3 mouse cellular contexts compared by ENCODE assay signal in the genomic region with DNA sequence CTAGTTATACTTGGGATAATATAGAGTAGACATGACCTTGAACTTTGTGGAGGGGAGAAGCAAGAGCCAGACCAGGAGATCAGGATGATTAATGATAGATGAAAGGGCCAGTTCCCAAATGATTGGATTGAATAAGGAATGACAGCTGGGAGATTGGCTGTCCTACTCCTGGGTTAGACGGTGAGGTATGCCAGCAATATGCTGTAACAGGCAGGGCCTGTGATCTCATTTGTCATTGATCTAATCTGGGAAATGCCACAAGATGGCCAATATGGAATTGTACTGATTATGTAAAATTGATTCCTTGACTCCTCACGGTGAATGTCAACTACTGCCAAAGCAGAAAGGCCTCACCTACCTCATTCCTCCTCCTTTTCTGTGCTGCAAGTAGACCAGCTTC.
DNase-seq lines count a peak whose midpoint lies in the region; TF ChIP-seq lines count a peak whose summit lies in the region.
"Not testable (repeated sequence)": the region's sequence is repeated elsewhere in the genome, so short reads cannot be mapped to it uniquely, and the experiment has no call there.

No protein-coding gene starts in this region.

- peak; percentile 2 for DNase-seq in adipocyte (ENCODE audit: low spot score)
- peak; percentile 84 for DNase-seq in heart, adult 11 months

- peaks cover 35% of the 10 kb centered on the region for H3K36me3 ChIP-seq in E14TG2a.4 (ENCODE audit: insufficient read depth, low read length)

- TF ChIP-seq CTCF in E14TG2a.4 (conservative IDR thresholded peaks at IDR 0.05; ENCODE audit: low read length) = not testable (repeated sequence)

- H3K9me3 ChIP-seq in E14TG2a.4 (ENCODE audit: low read length) = not testable (repeated sequence)

- H3K27me3 ChIP-seq in E14TG2a.4 (ENCODE audit: insufficient read depth, low read length) = not testable (repeated sequence)

- H3K4me3 ChIP-seq in E14TG2a.4 (replicated peaks; ENCODE audit: low read length) = 0 out of 2 replicates have a peak overlapping the region, but pooled peaks have one; percentile 85

- H3K4me1 ChIP-seq in E14TG2a.4 (replicated peaks; ENCODE audit: low read depth, low read length) = peaks cover 24% of the 10 kb centered on the region
